Mouse (Mus musculus) myocyte (in vitro differentiated cells): Measurements from ENCODE around the gene Syde2.

Source experiments
- E2F4 ChIP-seq: IDR thresholded peaks from one replicate; pipeline ENCODE4 v1.6.1; 2011; ENCODE audit warnings: mild to moderate bottlenecking, control low read depth, moderate library complexity; ENCODE audit not compliant: insufficient read depth
- MAX ChIP-seq: IDR thresholded peaks from one replicate; pipeline ENCODE4 v1.6.1; 2011; ENCODE audit warnings: low read depth, mild to moderate bottlenecking, control low read depth
- MYOD1 ChIP-seq, 3 experiments: IDR thresholded peaks; one replicate each; pipeline ENCODE4 v1.6.1; 2011; ENCODE audit warnings: control low read depth in 2 of 3, low read depth in 2 of 3, mild to moderate bottlenecking in 2 of 3, moderate library complexity in 1 of 3; ENCODE audit not compliant: insufficient read length in 2 of 3, control insufficient read depth in 1 of 3
- MYOG ChIP-seq, 3 experiments: IDR thresholded peaks; one replicate each; pipeline ENCODE4 v1.6.1; 2011; ENCODE audit warnings: control low read depth in 2 of 3, low read depth in 2 of 3, mild to moderate bottlenecking in 2 of 3; ENCODE audit not compliant: insufficient read length in 2 of 3, control insufficient read depth in 1 of 3, insufficient read depth in 1 of 3
- POLR2A ChIP-seq: IDR thresholded peaks from one replicate; pipeline ENCODE4 v1.6.1; 2011; ENCODE audit warnings: low read depth, mild to moderate bottlenecking, control low read depth, moderate library complexity; ENCODE audit not compliant: insufficient read length
- POLR2AphosphoS2 ChIP-seq: IDR thresholded peaks from one replicate; pipeline ENCODE4 v1.6.1; 2011; ENCODE audit warnings: low read depth, control low read depth; ENCODE audit not compliant: insufficient read length
- REST ChIP-seq: IDR thresholded peaks from one replicate; pipeline ENCODE4 v1.6.1; 2011; ENCODE audit warnings: mild to moderate bottlenecking, control low read depth, moderate library complexity; ENCODE audit not compliant: insufficient read depth, insufficient read length
- SRF ChIP-seq: IDR thresholded peaks from one replicate; pipeline ENCODE4 v1.6.1; 2011; ENCODE audit warnings: low read depth; ENCODE audit not compliant: control insufficient read depth, insufficient read length
- TCF12 ChIP-seq: IDR thresholded peaks from one replicate; pipeline ENCODE4 v1.6.1; 2011; ENCODE audit warnings: mild to moderate bottlenecking, control low read depth; ENCODE audit not compliant: poor library complexity, insufficient read depth, severe bottlenecking
- USF1 ChIP-seq: IDR thresholded peaks from one replicate; pipeline ENCODE4 v1.6.1; 2011; ENCODE audit warnings: low read depth, mild to moderate bottlenecking, control low read depth, moderate library complexity

DNA sequence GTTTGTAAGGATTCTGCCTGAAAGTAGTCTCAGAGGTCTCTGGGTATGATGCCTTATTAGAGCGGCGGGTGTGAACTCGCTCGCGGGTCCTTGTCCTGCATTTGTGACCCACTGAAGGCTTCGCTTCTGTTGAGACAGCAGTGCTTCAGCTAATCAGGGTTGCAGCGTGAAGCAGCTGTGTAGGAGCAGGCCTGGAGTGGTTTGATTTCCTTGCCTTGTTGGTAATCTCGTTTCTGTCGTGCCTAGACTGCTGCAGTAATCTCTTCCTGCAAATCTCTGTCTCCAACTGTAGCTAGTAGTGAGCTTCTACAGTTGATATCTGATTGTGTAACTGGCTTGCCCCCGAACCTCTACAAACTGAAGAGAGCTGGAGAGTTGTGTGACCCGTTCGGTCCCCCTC, 48.3 kb upstream of the Syde2 start:
- TF ChIP-seq SRF (no peak), POLR2AphosphoS2 (no peak), POLR2A (no peak), MAX (no peak), USF1 (no peak), E2F4 (no peak), MYOD1 (IDR thresholded peaks at IDR 0.05; ENCODE audit: control insufficient read depth in 1 of 3, insufficient read length in 2 of 3, low read depth in 2 of 3) (no peak), TCF12 (no peak), REST (no peak), MYOG (IDR thresholded peaks at IDR 0.05; ENCODE audit: control insufficient read depth in 1 of 3, insufficient read depth in 1 of 3, insufficient read length in 2 of 3, low read depth in 2 of 3) (no peak)
